Mouse (Mus musculus) intestine, embryonic 15.5 days (tissue): Measurements from ENCODE around the gene Shisa9. TPM values are rescaled to one million over a fixed set of nuclear protein-coding genes. Genes with fewer than 3 reads are reported as not detected.

Experiments used
- ATAC-seq: fragments of 200-750 bp; cut with Nextera tagmentation; 2 replicates; pipeline ENCODE4 v1.8.0; 2017; ENCODE audit warnings: moderate TSS enrichment, moderate library complexity
- H3K27ac ChIP-seq: fragments of 300-500 bp; sonication (generic); 2 replicates; pipeline ENCODE4 v1.5.1; 2015; ENCODE audit warnings: mild to moderate bottlenecking, inconsistent platforms
- H3K27me3 ChIP-seq: fragments of 300-500 bp; sonication (generic); replicated peaks from 2 replicates; pipeline ENCODE4 v1.6.1; 2015; ENCODE audit warnings: inconsistent platforms
- H3K36me3 ChIP-seq: fragments of 300-500 bp; sonication (generic); 2 replicates; pipeline ENCODE4 v1.6.1; 2015; ENCODE audit warnings: inconsistent platforms
- H3K4me1 ChIP-seq: fragments of 300-500 bp; sonication (generic); replicated peaks from 2 replicates; pipeline ENCODE4 v1.6.1; 2015; ENCODE audit warnings: inconsistent platforms
- H3K4me2 ChIP-seq: fragments of 300-500 bp; sonication (generic); replicated peaks from 2 replicates; pipeline ENCODE4 v1.6.1; 2015; ENCODE audit warnings: mild to moderate bottlenecking, inconsistent platforms
- H3K4me3 ChIP-seq: fragments of 300-500 bp; sonication (generic); replicated peaks from 2 replicates; pipeline ENCODE4 v1.5.1; 2015; ENCODE audit warnings: inconsistent platforms
- H3K9ac ChIP-seq: fragments of 300-500 bp; sonication (generic); 2 replicates; pipeline ENCODE4 v1.6.1; 2015; ENCODE audit warnings: inconsistent platforms
- H3K9me3 ChIP-seq: fragments of 300-500 bp; sonication (generic); 2 replicates; pipeline ENCODE4 v1.6.1; 2016; ENCODE audit warnings: inconsistent platforms
- WGBS: fragments of 180-500 bp; shearing (Covaris S2); methylation state at CpG from one replicate; pipeline ENCODE4 v1.1.7; 2015; 5-methylcytosine and 5-hydroxymethylcytosine counted together
- polyA plus RNA-seq: library from polyadenylated mRNA; unstranded; fragments of >200 nt; fragmentation: Nextera tagmentation; extraction: Ambion mirVana; gene quantifications from 2 replicates; pipeline ENCODE4 v1.2.1, GENCODE M21; 2015

Shisa9 gene
- polyA plus RNA-seq, 1 experiment from 2014 or later: 1.2 TPM

DNA sequence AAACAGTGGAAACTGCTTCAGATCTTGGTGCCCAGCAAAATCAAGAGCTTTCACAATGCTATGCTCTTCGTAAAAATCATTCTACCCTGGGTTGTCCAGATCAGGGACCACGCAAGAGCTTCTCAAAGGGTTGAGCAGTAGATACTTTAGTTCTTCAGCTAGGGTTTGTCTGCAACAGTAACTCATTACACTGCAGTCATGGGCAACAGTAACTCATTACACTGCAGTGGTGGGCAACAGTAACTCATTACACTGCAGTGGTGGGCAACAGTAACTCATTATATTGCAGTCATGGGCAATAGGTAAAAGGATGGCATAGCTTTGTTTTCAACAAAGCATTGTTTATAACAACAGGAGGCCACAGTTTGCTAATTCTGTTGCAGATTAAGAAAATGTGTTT is 281.9 kb downstream of the Shisa9 start:
- no peak for ATAC-seq

DNA sequence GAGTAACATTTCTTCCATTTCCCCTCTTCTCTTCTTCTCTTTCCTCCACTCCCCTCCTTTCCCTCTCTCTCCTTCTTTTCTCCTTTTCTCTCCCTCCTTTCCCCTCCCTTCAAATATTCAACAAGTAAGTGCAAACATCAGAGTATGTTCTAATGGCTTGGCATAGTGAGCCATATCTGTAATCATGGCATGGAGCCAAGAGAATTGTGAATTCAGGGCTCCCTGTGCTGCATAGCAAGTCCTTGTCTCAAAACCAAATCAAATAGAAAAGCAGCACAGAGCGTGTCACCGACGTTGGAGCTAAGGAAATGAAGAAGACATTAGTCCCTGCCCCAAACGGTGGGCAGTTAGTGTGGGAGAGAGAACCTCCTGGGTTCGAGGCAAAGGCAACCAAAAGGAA is 316.6 kb downstream of the Shisa9 start:
- no peak overlapping the region for H3K4me2 ChIP-seq
- WGBS: 74% methylated on average over 5 of the region's 5 CpGs
- no peaks in the 10 kb centered on the region for H3K36me3 ChIP-seq
- no peaks in the 10 kb centered on the region for H3K4me1 ChIP-seq
- H3K9ac ChIP-seq: no peak overlapping the region
- no peaks in the 10 kb centered on the region for H3K27me3 ChIP-seq
- no peak overlapping the region for H3K4me3 ChIP-seq
- H3K27ac ChIP-seq: no peak overlapping the region
- ATAC-seq: no peak
- H3K9me3 ChIP-seq: no peaks in the 10 kb centered on the region

More for the DNA sequence above, 281.9 kb downstream of the Shisa9 start:
- Histone ChIP-seq H3K4me1 (no peaks in the 10 kb centered on the region), H3K9me3 (no peaks in the 10 kb centered on the region), H3K27ac (no peak overlapping the region), H3K27me3 (no peaks in the 10 kb centered on the region), H3K9ac (no peak overlapping the region), H3K4me2 (no peak overlapping the region), H3K36me3 (no peaks in the 10 kb centered on the region), H3K4me3 (no peak overlapping the region)
- 87% methylated on average over 2 of the region's 2 CpGs for WGBS

DNA sequence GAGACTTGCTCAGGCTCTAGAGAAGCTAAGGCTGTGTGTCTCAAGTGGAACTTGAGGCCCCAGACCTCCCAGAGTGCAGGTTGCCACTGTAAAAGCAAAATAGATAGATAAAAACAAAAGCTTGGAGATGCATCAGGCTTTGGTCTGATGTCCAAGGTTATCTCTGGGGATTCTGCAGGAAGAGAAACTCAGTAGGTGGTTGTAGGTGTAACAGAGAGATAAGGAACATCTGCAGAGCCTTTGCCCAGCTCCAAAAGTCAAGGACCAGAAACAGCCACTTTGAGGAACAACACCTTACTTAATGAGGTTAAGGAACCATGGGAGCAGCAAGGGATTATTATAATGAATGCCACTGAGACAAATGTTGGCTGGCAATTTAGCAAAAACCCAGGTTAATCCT is 319.5 kb downstream of the Shisa9 start:
- no peak for ATAC-seq
- Histone ChIP-seq H3K4me1 (no peaks in the 10 kb centered on the region), H3K36me3 (no peaks in the 10 kb centered on the region), H3K27ac (no peak overlapping the region), H3K4me3 (no peak overlapping the region), H3K27me3 (no peaks in the 10 kb centered on the region), H3K9me3 (no peaks in the 10 kb centered on the region), H3K9ac (no peak overlapping the region), H3K4me2 (no peak overlapping the region)

DNA sequence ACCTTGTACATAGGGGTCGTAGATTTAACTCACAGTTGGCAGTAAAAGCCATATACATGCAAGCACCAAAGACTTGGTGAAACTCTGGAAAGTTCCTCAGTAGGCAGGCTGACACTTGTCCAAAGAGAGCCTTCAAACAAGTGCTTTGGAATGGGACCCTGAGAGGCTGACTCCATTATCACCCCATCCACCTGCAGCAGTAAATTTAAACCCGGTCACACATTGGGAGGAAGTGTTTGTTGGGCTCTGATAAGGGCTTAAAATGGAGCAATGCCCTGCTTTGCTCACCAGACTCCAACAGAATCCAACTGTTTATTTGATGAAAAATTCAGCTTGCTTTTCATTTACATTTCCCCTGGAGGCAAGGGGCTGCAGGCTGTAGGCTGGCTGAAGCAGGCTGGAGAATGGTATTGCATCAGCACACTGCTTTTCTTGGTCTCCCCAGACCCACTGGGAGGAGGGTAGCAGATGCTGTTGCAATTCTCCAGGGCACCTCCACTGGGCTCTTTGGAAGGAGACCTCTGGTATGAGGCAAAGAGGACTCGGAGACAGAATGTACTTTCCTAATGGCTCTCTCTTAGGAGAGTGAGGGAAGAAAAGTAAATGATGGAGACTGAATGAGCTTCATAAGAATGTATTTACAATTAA is 323.5 kb downstream of the Shisa9 start:
- H3K9me3 ChIP-seq: no peaks in the 10 kb centered on the region
- H3K27me3 ChIP-seq: no peaks in the 10 kb centered on the region
- no peak overlapping the region for H3K27ac ChIP-seq
- no peaks in the 10 kb centered on the region for H3K36me3 ChIP-seq
- no peak overlapping the region for H3K9ac ChIP-seq
- no peak for ATAC-seq
- 78% methylated on average over 3 of the region's 3 CpGs for WGBS
- H3K4me1 ChIP-seq: no peaks in the 10 kb centered on the region
- H3K4me3 ChIP-seq: no peak overlapping the region
- no peak overlapping the region for H3K4me2 ChIP-seq

DNA sequence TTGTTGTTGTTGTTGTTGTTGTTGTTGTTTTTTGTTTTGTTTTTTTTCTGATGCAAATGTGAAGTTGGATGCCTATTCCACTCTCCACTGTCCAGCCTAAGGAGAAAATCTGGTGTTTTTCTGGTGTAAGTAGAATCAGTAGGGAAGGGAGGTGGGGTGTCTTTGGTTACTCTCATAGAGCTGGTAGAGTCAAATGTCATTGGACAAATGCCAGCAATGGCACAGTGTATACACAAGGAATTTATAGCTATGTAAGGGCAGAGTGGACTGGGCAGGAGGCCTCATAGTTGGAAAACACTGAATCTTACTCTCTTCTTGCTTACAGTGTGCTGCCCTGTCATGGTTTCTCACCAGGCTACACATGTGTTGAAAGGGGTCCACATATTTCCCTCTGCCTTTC is 325.9 kb downstream of the Shisa9 start:
- H3K27me3 ChIP-seq: no peaks in the 10 kb centered on the region
- ATAC-seq: no peak
- no peak overlapping the region for H3K27ac ChIP-seq
- no peak overlapping the region for H3K4me2 ChIP-seq
- no peak overlapping the region for H3K4me3 ChIP-seq
- no peaks in the 10 kb centered on the region for H3K9me3 ChIP-seq
- H3K9ac ChIP-seq: no peak overlapping the region
- H3K36me3 ChIP-seq: no peaks in the 10 kb centered on the region
- H3K4me1 ChIP-seq: no peaks in the 10 kb centered on the region

GRCm38 (mm10) chr16:12315627-12316026 is 331.7 kb downstream of the Shisa9 start:
- Histone ChIP-seq H3K4me2 (no peak overlapping the region), H3K27me3 (no peaks in the 10 kb centered on the region)
- no peak for ATAC-seq

More at GRCm38 (mm10) chr16:12315627-12316026, 331.7 kb downstream of the Shisa9 start:
- no peak overlapping the region for H3K9ac ChIP-seq
- H3K36me3 ChIP-seq: no peaks in the 10 kb centered on the region
- no peaks in the 10 kb centered on the region for H3K9me3 ChIP-seq
- no peak overlapping the region for H3K4me3 ChIP-seq
- H3K27ac ChIP-seq: no peak overlapping the region
- H3K4me1 ChIP-seq: no peaks in the 10 kb centered on the region

Other genes starting within 250 kb of the Shisa9 start
- 28.7 and 29.7 TPM in 2 replicates for gene Cpped1, start 74.7 kb upstream of the Shisa9 start, polyA plus RNA-seq